Mouse (Mus musculus) liver, embryonic 16.5 days (tissue): ENCODE results near the gene Glipr2. TPM values are rescaled to one million over a fixed set of nuclear protein-coding genes. Genes with fewer than 3 reads are reported as not detected.

Experiments used
- ATAC-seq: fragments of 200-750 bp; cut with Nextera tagmentation; 2 replicates; pipeline ENCODE4 v1.8.0; 2017; ENCODE audit warnings: low read depth, mild to moderate bottlenecking, moderate number of reproducible peaks, moderate library complexity
- H3K27ac ChIP-seq: fragments of 300-500 bp; sonication (generic); 2 replicates; pipeline ENCODE4 v1.5.1; 2014; ENCODE audit warnings: mild to moderate bottlenecking, low read length
- H3K27me3 ChIP-seq: fragments of 300-500 bp; sonication (generic); 2 replicates; pipeline ENCODE4 v1.6.1; 2014; ENCODE audit warnings: low read depth, low read length, mixed read lengths; ENCODE audit not compliant: control insufficient read depth, insufficient read depth
- H3K36me3 ChIP-seq: fragments of 300-500 bp; sonication (generic); 2 replicates; pipeline ENCODE4 v1.6.1; 2014; ENCODE audit warnings: mild to moderate bottlenecking; ENCODE audit not compliant: control insufficient read depth, insufficient read depth
- H3K4me1 ChIP-seq: fragments of 300-500 bp; sonication (generic); 2 replicates; pipeline ENCODE4 v1.6.1; 2014; ENCODE audit warnings: low read depth, low read length, mixed read lengths; ENCODE audit not compliant: control insufficient read depth
- H3K4me2 ChIP-seq: fragments of 300-500 bp; sonication (generic); 2 replicates; pipeline ENCODE4 v1.6.1; 2014; ENCODE audit warnings: low read depth, low read length, mixed read lengths
- H3K4me3 ChIP-seq: fragments of 300-500 bp; sonication (generic); 2 replicates; pipeline ENCODE4 v1.5.1; 2014; ENCODE audit warnings: low read depth, mild to moderate bottlenecking, low read length
- H3K9ac ChIP-seq: fragments of 300-500 bp; sonication (generic); 2 replicates; pipeline ENCODE4 v1.6.1; 2014; ENCODE audit warnings: low read depth, low read length
- H3K9me3 ChIP-seq: fragments of 300-500 bp; sonication (generic); replicated peaks from 2 replicates; pipeline ENCODE4 v1.6.1; 2016; ENCODE audit warnings: low read length; ENCODE audit not compliant: control insufficient read depth
- WGBS: fragments of 180-500 bp; shearing (Covaris S2); extraction: QIAGEN DNeasy Blood & Tissue Kit; methylation state at CpG from one replicate; pipeline ENCODE4 v1.1.7; 2014; ENCODE audit not compliant: insufficient replicate concordance; 5-methylcytosine and 5-hydroxymethylcytosine counted together
- polyA plus RNA-seq: library from polyadenylated mRNA; unstranded; fragments of >200 nt; fragmentation: Nextera tagmentation; extraction: Ambion mirVana; gene quantifications from 2 replicates; pipeline ENCODE4 v1.2.1, GENCODE M21; 2015

The Glipr2 gene
- polyA plus RNA-seq, 1 experiment from 2014 or later: 66.1 TPM

DNA sequence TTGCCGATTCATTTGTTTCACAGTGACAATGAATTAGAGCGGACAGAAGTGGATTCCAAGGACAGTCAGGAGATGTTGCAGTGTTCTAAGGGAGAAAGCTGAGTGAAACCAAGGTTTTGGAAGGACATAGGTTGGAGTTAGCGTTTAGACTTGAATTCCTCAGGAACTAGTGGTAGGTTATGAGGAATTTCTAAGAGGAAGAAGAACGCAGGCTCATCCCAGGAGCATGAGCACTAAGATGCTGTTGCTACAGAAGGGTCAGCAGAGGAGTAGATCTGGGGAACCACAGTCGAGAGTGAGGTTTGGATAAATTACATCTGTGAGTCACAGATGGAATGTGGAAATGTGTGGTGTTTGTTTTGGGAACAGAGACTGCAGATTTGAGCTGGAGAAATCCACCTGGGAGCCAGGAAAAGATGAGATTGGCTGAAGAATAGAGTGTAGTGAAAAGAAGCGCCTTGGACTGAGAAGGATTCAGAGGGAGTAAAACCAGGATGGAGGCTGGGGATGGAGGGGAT lies 19.1 kb downstream of the Glipr2 start:
- Histone ChIP-seq H3K27ac (no peak overlapping the region), H3K9me3 (no peaks in the 10 kb centered on the region), H3K36me3 (peaks cover 6% of the 10 kb centered on the region; the same call in 1 of the 2 replicates), H3K9ac (no peak overlapping the region), H3K4me1 (peaks cover 35% of the 10 kb centered on the region), H3K27me3 (no peaks in the 10 kb centered on the region), H3K4me3 (no peak overlapping the region), H3K4me2 (no peak overlapping the region)
- ATAC-seq: no peak
- 79% methylated on average over 6 of the region's 6 CpGs for WGBS

DNA sequence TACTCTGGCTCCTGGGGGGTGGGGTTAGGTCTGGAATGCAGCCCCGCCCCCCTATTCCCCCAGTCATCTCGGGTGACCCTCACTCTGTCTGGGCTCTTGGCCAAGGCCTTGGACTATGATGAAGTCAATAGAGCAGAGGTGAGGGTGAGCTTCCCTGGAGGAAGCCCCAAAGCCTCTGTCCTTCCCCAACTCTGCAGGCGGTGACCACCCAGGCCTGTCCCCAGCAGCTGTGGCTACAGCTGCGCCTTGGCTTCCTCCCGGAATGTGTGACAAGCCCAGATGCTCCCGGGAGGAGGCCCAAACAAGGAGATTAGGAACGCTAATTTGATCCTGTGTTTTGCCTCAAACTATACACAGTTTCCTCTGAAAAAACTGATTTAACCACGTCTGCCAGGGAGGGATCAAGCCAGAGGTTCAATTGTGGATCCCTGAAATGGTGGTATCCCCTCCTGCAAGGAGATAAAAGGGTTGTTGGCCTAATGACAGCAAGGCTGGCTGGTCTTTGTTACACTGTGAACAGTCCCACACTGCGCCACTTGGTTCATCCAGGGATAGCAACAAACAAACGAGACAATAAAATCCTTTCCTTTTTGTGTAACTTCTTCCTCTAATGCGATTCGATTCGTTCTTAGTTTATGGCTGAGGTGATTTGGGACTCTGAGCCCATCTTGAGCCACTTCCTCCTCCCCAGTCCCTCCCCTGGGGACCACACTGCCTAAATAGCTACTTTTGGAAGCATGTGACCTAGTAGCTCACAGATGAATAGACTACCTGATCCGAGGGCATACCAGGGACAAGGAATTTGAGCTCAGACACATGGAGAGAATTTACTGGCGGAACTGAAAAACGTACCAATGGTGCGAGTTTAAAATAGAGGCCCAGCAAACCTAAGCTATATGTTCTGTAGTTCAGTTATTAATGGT lies 21.6 kb downstream of the Glipr2 start:
- Histone ChIP-seq H3K9me3 (no peaks in the 10 kb centered on the region), H3K27me3 (no peaks in the 10 kb centered on the region), H3K4me3 (no peak overlapping the region), H3K27ac (no peak overlapping the region; the same call in none of the 2 replicates), H3K9ac (no peak overlapping the region), H3K36me3 (peaks cover 6% of the 10 kb centered on the region; the same call in 1 of the 2 replicates), H3K4me2 (no peak overlapping the region), H3K4me1 (peaks cover 27% of the 10 kb centered on the region)
- ATAC-seq: peak; percentile 45
- 59% methylated on average over 17 of the region's 17 CpGs for WGBS

DNA sequence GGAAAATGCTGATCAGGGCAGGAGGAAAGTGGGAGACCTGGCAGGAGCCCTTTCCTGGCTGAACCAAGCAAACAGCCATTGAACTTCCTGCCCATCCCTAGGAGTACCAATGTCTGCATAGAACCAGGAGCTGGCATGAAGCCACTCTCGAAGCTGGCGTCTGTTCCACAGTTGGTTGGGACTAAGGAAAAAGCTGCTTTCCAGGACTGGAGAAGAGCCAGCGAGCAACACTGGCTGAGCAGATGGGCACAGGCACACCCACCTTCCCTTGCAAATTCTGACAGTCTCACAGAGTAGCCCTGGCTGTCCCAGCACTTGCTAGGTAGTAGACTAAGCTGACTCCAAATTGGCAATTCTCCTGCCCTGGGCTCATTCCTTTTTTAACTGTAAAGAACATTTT lies 22.5 kb downstream of the Glipr2 start:
- Histone ChIP-seq H3K9me3 (no peaks in the 10 kb centered on the region), H3K4me1 (peaks cover 19% of the 10 kb centered on the region), H3K27ac (no peak overlapping the region), H3K9ac (no peak overlapping the region), H3K36me3 (peaks cover 6% of the 10 kb centered on the region; the same call in 1 of the 2 replicates), H3K4me3 (no peak overlapping the region), H3K27me3 (no peaks in the 10 kb centered on the region), H3K4me2 (no peak overlapping the region)
- 82% methylated on average over 3 of the region's 3 CpGs for WGBS
- no peak for ATAC-seq

DNA sequence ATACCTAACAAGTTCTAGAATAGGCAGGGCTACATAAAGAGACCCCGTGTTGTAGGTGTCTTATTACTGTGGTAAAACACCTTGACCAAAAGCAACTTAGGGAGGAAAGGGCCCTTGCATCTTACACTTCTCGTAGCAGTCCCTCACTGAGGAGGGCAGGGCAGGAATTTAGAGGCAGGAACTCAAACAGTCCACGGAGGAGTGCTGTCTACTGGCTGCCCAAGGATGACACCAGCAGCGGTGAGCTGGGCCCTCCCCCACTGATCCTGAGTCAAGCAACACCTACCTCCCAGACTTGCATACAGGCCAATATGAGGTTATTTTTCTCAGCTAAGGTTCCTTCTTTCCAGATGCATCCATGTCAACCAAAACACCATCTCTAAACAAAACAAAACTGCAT lies 23.0 kb downstream of the Glipr2 start:
- Histone ChIP-seq H3K9ac (no peak overlapping the region), H3K27me3 (no peaks in the 10 kb centered on the region), H3K36me3 (peaks cover 6% of the 10 kb centered on the region; the same call in 1 of the 2 replicates), H3K9me3 (no peaks in the 10 kb centered on the region), H3K4me1 (peaks cover 16% of the 10 kb centered on the region), H3K27ac (no peak overlapping the region), H3K4me3 (no peak overlapping the region), H3K4me2 (no peak overlapping the region)
- 61% methylated on average over 4 of the region's 4 CpGs for WGBS
- ATAC-seq: no peak

DNA sequence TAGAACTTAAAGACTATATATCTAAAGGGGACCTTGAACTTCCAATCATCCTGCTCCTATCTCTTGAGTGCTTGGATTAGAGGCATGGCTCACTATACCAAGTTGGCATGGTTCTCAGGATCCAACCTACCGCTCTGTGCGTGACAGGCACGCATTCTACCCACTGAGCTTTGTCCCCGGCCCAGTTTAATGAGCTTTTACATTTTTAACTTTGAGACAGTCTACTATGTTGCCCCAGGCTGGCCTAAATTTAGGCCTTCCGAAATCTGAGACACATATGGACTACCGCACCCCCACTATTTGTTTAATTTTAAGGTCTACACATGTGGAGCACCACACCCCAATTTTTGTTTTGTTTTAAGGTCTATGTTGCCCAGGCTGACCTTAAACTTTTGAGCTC lies 23.6 kb downstream of the Glipr2 start:
- no peak for ATAC-seq

DNA sequence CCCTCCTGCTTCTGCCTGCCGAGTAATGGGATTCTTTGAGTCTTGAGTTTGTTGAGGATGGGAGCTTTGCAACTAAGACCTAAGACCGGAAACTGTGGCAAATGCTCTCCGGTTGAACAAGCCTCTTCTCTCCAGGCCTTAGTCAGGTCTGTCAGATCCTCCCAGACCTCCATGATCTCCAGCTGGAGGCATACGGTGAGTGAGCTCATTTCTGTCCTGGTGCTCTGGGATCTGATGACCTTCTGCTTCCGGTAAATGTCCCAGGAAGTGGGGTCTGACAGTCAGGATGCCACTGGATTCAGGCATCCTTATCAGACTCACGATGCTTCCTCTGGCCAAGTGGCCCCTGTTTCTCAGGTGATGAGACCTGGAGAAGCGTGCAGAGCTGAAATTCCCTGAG lies 24.1 kb downstream of the Glipr2 start:
- Histone ChIP-seq H3K36me3 (peaks cover 6% of the 10 kb centered on the region; the same call in 1 of the 2 replicates), H3K4me1 (peaks cover 16% of the 10 kb centered on the region), H3K27me3 (no peaks in the 10 kb centered on the region), H3K4me3 (no peak overlapping the region), H3K4me2 (no peak overlapping the region), H3K27ac (no peak overlapping the region), H3K9me3 (no peaks in the 10 kb centered on the region), H3K9ac (no peak overlapping the region)
- no peak for ATAC-seq
- 65% methylated on average over 7 of the region's 7 CpGs for WGBS

More for the DNA sequence above, 23.6 kb downstream of the Glipr2 start:
- Histone ChIP-seq H3K27me3 (no peaks in the 10 kb centered on the region), H3K9me3 (no peaks in the 10 kb centered on the region), H3K4me1 (peaks cover 16% of the 10 kb centered on the region), H3K27ac (no peak overlapping the region), H3K4me3 (no peak overlapping the region), H3K36me3 (peaks cover 6% of the 10 kb centered on the region; the same call in 1 of the 2 replicates), H3K9ac (no peak overlapping the region), H3K4me2 (no peak overlapping the region)
- WGBS: 85% methylated on average over 6 of the region's 6 CpGs

DNA sequence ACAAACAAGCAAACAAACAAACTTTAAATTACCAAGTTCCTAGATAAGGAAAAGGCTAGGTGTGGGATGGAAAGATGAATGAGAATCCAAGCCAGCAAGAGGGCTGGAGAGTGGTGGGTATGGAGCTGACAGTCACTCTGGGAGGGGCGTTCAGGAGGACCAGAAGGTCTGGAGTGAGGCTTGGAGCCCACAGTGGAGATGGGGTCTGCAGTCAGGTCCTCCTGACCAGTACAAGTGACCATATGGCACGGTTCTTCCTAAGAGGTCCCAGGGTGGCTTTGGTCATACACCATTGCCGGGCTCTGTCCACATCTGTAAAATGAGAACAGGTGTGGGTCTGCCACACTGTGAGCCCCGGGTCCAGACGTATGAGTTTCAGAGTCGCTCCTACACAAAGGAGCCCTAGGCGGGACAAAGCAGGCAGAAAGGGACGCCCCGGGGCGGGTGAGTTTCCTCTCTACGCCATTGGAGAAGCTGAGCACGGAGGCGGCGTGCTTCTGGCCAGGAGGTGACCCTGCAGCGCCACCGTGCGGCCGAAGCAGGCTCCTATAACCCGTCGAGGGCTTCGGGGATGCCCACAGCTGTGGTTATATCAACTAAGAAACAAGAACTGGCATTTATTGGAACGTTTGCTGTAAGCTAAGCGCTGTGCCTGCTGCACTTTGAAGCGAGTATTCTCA lies 25.0 kb downstream of the Glipr2 start:
- under 1% methylated on average over 24 of the region's 24 CpGs for WGBS
- Histone ChIP-seq H3K36me3 (peaks cover 5% of the 10 kb centered on the region; the same call in 1 of the 2 replicates), H3K27me3 (no peaks in the 10 kb centered on the region), H3K27ac (peak overlapping the region; percentile 46), H3K4me1 (peaks cover 16% of the 10 kb centered on the region), H3K4me2 (peak overlapping the region; percentile 80), H3K9ac (peak overlapping the region; percentile 70), H3K4me3 (peak overlapping the region; percentile 45), H3K9me3 (no peaks in the 10 kb centered on the region)
- peak; percentile 90 for ATAC-seq

DNA sequence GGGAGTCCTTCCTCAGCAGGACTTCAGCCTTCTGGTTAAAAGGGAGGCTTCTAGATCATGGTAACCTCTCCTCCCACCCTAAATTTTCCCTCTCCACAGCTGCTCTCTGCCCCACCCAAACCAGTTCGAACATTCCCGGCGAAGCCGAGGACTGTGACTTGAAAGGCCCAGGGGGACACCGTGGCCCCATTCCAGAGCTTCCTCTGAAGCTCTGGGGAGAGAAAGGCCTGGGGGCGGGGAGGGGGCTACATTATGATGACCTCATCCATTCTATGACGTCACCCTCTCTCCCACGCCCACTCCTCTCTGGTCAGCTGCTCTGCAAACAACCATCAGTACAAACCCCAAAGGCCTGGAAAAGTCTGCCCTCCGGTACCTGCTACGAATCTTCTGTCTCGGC lies 26.0 kb downstream of the Glipr2 start, which contains the start of gene Ccin:
Gene Ccin, plus strand, starts transcription at position 303 of the 400 bp plus-strand sequence.
- peak within 1 kb of the TSS; percentile 45 for H3K4me3 ChIP-seq
- H3K9ac ChIP-seq: peak within 1 kb of the TSS; percentile 70
- no peak for ATAC-seq
- peak within 1 kb of the TSS; percentile 46 for H3K27ac ChIP-seq
- peak within 1 kb of the TSS; percentile 80 for H3K4me2 ChIP-seq
- 78% methylated on average over 11 of the region's 11 CpGs for WGBS
- no peaks in the 10 kb centered on the region for H3K9me3 ChIP-seq
- no peaks in the 10 kb centered on the region for H3K27me3 ChIP-seq
- H3K36me3 ChIP-seq: no peaks in the 10 kb centered on the region
- peaks cover 14% of the 10 kb centered on the region for H3K4me1 ChIP-seq
